Mouse (Mus musculus) gastrocnemius, postnatal 14 days (tissue): Measurements from ENCODE around the gene Adam21. TPM values are rescaled to one million over a fixed set of nuclear protein-coding genes. Genes with fewer than 3 reads are reported as not detected.
"Not testable (repeated sequence)": the region's sequence is repeated elsewhere in the genome, so short reads cannot be mapped to it uniquely, and the experiment has no call there.

Experiments used
- DNase-seq: peaks from one replicate; pipeline ENCODE4 v3.0.0; 2021; ENCODE audit warnings: mixed read lengths
- intact Hi-C: fragments of 180-260 bp; cut with DNase I; formaldehyde crosslinking; loops from one replicate; pipeline ENCODE4 v1.15.1; 2025; ENCODE audit warnings: low total_unique reads
- long read RNA-seq, 2 experiments: library from polyadenylated mRNA; stranded (forward); transcript quantifications; one replicate each; pipeline ENCODE4 v2.0.0; 2021
- total RNA-seq, 2 experiments: library from RNA; stranded (reverse); gene quantifications; 2 replicates each; pipeline ENCODE4 v1.2.3; 2021

Gene Adam21
- total RNA-seq, result not detected
- long read RNA-seq, experiment 1, result 0 reads
- long read RNA-seq, experiment 2, result 0 reads

DNA sequence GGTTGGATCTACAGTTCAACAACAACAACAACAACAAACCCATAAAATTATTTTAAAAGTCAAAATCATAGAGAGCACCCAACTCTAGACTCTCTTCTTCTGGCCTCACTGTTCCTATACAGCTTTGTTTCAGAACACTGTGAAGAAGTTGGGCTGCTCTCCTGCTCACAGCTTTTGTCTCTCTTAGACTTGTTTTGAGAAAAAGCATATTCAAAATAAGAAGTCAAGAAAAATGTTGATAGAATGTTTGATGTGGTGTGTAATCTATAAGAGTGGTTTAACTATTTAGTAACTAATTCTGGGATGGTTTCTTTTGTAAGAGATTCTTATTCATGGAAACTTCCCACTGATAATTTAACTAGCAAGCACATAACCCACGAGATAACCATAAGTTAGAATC, at the start of gene Adam21:
Adam21 (minus strand) TSS at position 101 of the 400 bp plus-strand sequence.
- intact Hi-C loops, result no loop called here
- no peak for DNase-seq

DNA sequence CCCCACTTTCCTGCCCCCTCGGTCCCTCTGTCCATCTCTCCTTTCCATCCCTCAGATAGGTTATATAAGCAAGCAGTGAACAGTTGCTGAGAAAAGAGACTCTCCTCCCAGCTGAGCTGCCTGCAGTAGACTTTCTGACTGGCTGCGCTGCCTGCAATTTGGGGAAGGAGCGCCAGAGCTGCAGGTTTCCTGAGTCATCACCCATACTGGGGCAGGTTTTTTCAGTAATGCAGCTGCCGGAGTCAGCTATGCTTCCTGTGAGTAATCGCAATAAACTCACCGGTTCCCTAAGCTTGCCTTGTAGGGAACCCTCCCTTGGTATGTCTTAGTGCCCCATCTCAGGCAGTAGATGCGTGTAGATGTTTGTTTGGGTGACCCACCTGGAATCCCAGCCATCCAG, 48.7 kb upstream of the Adam21 start:
- intact Hi-C loops, result no loop called here
- no peak for DNase-seq

DNA sequence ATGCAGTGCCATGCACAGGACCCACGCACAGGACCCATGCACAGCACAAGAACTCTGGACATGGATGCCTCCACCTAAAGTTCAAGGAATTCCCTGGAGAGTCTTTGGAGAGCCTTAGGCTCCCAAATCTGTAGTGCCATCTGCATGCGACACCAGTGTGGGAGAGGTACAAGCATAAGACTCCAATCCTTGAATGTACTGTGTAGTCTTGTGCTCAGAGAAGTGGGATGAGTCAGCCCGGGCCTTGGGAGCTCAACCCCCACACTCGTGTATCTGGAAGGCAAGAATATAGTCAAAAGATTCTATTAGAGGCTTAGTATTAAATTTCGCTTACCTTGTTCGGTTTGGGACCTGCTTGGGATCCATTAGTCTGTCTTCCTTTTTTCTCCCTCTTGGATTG, 47.5 kb upstream of the Adam21 start:
- intact Hi-C loops, result no loop called here
- DNase-seq, result no peak

DNA sequence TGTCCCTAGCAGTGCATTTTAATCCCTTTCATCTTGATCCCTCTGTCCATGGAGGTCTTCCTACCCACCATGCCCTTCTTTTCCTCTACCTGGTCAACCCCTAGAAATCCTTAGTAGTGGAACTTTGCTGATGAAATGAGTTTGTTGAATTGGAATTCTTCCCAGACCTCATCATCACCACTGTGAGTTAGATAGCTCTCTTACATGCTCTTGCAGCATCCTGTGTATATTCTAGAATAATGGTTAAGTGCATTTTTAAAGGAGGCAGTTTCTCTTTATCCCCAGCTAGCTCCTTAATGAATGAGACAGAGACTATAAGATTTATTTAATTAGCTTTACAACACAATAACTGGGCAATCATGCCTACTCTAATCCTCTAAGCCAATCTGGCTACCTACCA, 41.2 kb upstream of the Adam21 start:
- intact Hi-C loops, result no loop called here
- no peak for DNase-seq

DNA sequence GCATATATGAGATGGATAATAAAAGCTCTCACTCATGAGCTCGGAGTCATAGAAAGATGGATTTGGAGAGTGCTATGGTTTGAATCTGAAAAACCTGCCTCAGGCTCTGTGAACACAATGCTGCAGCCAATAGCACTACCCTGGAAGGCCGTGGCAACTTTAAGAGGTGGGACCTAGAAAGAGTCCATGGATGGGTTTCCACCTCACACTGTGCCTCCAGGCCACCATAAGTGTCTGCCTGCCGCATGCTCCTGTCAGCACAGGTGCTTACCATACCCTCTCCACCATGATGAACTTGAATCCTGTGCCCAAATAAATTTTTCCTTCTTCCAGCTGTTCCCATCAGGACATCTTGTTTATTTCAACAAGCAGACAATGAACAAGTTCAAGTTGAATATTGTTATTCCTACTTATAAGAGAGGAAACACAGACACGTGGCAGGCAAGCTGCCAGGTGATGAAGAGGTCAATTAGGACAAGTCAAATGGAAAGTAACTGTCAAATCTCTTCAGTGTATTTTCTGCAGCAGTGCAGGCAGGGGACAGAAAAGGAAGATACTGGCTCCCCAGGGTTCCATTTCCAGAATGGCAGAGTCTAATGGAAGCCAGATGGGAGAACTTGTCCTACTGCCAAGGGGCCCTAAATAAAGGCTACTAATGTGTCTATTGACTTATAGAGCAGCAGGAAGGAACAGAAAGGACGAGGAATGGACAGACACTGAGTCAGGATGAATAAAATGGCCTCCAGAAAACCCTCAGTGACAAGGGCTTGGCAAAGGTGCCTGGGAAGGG, 36.9 kb upstream of the Adam21 start:
- no peak for DNase-seq
- intact Hi-C loops, result no loop called here

DNA sequence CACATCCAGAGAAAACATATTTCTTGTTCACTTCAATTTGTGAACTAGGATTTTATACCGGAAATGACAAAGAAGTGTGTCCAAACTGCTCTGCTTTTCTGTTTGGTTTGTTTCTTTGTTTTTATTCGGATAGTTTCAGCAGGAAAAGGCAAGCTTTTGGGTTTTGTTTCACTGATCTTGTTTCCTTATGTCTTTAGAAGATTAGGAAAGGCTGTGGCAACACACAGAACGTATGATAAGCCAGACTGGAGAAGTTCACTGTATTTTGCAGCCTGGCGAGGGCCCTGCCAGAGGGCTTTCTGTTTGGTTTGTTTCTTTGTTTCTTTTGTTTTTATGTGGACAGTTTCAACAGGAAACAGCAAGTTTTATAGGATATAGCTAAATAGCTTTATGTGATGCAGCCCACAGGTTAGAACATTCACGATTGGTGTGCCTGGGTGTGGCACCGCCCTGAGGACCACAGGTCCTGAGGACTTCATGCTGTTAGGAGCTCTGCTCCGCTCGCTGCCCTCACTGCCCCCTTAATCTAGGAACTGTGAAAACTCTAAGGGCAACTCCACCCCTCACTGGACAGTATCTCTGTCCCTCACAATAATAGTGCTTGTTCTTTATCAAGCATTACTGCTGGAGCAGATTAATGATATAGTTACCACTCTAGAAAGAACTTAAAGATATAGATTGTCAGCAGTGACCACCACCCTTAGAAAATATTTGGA, 28.4 kb upstream of the Adam21 start:
- no peak for DNase-seq
- intact Hi-C loops, result no loop called here

DNA sequence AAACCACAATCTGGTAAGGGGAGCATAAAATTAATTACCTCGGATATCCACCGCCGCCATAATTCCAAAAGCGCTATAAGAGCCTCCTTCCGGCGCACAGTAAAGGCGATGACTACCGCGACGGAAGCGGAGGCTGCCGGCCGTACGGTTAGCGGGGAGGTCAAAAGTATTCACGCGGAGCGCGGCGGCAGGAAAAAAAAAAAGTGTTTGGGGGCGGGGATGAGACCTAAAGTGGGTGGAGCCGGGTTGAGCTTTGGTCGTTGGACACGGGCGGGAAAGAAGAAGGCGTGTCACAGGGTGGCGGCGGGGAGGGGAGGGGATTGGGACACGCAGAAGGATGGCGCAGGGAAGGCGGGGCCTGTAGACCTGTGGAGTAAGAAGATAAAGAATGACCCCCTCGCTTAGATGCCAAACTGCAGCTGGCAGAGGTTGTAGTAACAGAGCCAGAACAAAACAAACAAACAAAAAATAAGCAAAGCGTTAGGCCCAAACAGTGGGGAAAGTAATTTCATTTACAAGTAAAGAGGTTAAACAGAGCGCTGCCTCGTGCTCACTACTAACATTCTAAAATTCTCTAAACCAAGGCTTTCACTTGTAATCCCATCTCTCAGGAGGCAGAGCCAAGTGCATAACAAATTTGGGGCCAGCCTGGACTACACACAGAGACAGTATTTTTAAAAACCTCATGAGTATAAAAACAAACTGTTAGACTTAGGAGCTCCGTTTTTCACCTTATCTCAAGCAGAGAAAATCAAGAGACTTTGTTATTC, 26.8 kb upstream of the Adam21 start, which contains the start of gene Med6:
Med6 (minus strand) TSS at position 107 of the 770 bp plus-strand sequence.
- intact Hi-C loops, result no loop called here
- DNase-seq, result peak; percentile 93

DNA sequence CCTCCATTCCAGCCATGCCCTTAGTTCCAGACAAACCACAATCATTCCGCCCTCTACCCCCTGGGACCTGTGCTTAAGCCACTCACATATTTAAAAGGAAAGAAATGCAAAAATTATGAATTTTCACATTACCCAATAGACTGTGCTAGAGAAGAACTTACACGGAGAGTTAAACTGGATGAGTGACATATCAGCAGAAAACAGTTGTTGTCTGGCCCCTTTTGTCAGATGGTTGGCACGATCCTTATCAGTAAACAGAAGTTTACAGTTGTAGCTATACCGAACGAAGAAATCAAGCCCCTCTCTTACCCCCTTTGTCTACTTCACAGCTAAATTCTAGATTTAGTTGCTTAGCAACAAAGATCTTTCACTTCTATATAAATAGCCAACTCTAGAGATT, 343 bp downstream of the Adam21 start:
- intact Hi-C loops, result no loop called here
- no peak for DNase-seq

DNA sequence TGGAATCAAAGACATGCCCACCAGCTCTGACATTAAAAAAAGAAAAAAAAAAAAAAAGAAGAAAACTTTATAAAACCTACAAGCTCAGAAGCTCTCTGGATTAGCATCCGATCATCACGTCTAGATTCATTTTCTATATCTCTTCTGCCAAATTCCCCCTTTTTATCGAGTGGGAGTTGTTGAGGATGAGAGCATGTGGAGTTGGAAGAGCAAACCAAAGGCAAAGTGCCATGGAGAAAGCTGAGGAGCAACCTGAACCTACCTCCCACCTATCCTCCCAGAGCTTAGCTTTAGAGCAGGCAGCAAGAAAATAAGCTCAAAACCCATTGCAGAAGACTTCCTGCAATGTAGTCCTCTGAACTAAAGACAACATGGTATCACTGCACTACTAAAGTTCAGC, 4.1 kb downstream of the Adam21 start:
- intact Hi-C loops, result no loop called here

DNA sequence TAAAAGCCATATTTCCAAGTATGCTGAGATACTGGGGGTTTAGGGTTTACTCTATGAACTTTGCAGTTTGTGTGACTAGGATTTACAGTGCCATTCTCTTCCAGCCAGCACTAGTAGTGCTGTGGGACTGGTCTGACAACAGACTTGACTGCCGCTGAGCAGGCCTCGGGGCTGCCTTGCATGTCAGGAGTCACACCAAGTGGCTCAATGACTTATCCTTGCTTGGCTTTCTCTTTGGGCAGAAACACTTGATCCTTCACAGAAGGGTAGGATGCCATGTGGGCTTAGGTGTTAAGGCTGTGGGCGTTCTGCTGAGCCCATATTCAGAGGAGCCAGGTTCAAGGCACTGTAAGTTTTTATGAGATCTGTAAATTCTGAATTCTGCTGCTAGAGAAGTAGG, 19.0 kb downstream of the Adam21 start:
- intact Hi-C loops, result no loop called here
- no peak for DNase-seq

More for the DNA sequence above, 4.1 kb downstream of the Adam21 start:
- DNase-seq, result no peak

DNA sequence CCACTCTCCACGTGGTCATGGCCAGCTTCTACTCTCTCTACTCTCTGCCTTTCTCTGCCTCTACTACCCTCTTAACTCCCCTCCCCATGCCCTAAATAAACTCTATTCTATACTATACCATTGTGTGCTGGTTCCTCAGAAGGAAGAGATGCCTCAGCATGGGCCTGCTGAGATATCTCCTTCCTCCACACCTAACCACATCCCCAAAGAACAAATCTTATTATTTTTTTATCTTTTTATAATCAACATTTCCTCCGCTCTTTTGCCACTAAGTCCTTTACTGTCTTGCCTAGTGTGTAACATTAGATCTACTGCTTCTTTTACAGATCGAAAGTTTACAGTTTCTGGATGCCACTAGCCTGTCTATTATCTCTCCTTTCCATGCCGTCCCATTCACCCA, 21.1 kb downstream of the Adam21 start:
- intact Hi-C loops, result no loop called here
- no peak for DNase-seq

DNA sequence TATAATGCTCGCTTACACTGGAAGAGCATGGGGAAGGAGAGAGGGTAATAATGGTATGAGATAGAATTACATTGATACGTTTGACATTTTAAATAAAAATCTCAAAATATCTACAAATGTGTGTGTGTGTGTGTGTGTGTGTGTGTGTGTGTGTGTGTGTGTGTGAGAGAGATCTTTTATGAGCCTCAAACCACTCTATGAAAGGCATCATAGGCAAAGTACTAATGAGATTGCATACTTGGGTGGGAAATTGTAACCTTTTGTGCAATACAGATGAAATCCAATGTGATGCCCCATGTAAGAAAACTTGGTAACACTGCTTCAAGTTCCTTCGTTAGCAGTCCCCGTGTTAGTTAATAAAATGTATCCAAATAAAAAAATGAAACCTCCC, 35.2 kb downstream of the Adam21 start:
- DNase-seq, result no peak
- intact Hi-C loops, result no loop called here

DNA sequence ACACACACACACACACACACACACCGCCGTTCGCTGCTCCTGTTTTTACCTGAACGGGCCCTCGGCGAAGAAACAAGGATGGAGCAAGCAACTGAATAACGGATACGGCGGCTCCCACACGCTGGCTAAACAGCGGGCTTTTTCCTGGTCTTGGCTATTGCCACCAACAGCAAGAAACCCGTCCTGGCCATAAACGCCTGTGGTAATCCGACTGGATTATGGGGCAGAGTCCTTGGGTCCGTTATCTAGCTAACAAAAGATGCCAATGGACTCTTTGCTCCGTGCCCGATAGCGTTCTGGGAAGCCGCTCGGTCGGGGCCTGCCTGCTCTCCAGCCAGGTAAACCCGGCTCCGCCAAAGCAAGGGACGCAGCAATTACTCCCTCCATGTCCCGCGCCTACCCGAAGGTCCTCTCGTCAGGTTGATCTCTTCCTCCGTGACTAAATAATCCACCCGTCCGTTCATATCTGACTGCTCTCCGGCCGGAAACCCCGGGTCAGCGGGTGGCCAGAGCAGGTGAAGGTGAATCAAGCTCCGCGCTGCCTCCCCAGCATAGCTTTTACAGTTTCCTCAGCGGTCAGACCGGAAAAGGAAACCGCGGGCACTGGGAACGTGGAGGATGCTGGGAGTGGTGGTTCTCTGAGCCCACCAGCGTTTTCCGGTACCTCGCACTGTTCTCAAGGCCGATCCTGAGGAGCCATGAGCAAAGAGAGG, 35.8 kb downstream of the Adam21 start, which contains the start of the genes Gm20498 and Synj2bp:
Gm20498 (minus strand) TSS at position 590 of the 713 bp plus-strand sequence.
Synj2bp (minus strand) TSS at position 596 of the 713 bp plus-strand sequence.
- DNase-seq, result peak; percentile 82
- intact Hi-C loops, result no loop called here

DNA sequence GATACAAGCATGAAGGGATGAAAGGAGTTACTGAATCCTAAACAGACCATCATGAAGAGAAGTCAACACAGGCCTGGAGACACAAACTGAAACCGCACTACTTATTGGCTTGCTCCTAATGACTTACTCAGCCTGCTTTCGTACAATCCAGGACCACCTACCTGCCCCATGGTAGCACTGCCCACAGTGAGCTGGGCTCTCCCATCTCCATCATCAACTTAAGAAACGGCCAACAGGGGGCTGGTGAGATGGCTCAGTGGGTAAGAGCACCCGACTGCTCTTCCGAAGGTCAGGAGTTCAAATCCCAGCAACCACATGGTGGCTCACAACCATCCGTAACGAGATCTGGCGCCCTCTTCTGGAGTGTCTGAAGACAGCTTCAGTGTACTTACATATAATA, 37.7 kb downstream of the Adam21 start:
- intact Hi-C loops, DNase-seq: not testable (repeated sequence)

Other genes starting within 250 kb of the Adam21 start
- gene Slc8a3, start 235.3 kb downstream of the Adam21 start, total RNA-seq, result 10 to 100 TPM; 29.8 to 31.7 TPM
- gene Gm4787, start 189.0 kb downstream of the Adam21 start, total RNA-seq, result under 1 TPM; 0.59 to 0.95 TPM
- gene Adam4, start 146.5 kb downstream of the Adam21 start, total RNA-seq, result 1 to 10 TPM in 1 of 2 experiments, under 1 TPM in 1; 0.51 to 1.0 TPM
- 10 to 100 TPM; 79.1 to 82.2 TPM for gene Cox16, start 83.3 kb downstream of the Adam21 start, total RNA-seq
- 10 to 100 TPM; 32.6 to 33.6 TPM for gene Gm20498, start 35.6 kb downstream of the Adam21 start, total RNA-seq
- 10 to 100 TPM; 26.1 to 26.2 TPM for gene Synj2bp, start 35.6 kb downstream of the Adam21 start, total RNA-seq
- 10 to 100 TPM; 12.8 TPM for gene Med6, start 26.5 kb upstream of the Adam21 start, total RNA-seq
- gene Ttc9, start 62.8 kb upstream of the Adam21 start, total RNA-seq, result 10 to 100 TPM; 11.5 to 21.3 TPM
- under 1 TPM in 1 of 2 experiments, not detected in 1; 0.11 TPM for gene Map3k9, start 212.7 kb upstream of the Adam21 start, total RNA-seq